Mouse (Mus musculus) stomach, embryonic 16.5 days (tissue): ENCODE results near the gene Nfix. TPM values are rescaled to one million over a fixed set of nuclear protein-coding genes. Genes with fewer than 3 reads are reported as not detected.
A peak's percentile ranks its signal among the peaks of the same experiment; 100 is the strongest.

Source experiments
- ATAC-seq: fragments of 200-750 bp; cut with Nextera tagmentation; 2 replicates; pipeline ENCODE4 v1.8.0; 2017; ENCODE audit warnings: moderate number of reproducible peaks, moderate TSS enrichment; ENCODE audit not compliant: insufficient read depth, low FRiP score
- H3K27ac ChIP-seq: fragments of 300-500 bp; sonication (generic); 2 replicates; pipeline ENCODE4 v1.5.1; 2014; ENCODE audit warnings: low read length
- H3K27me3 ChIP-seq: fragments of 300-500 bp; sonication (generic); 2 replicates; pipeline ENCODE4 v1.6.1; 2014; ENCODE audit warnings: low read length, control low read depth, mixed read lengths; ENCODE audit not compliant: control insufficient read depth, insufficient read depth
- H3K36me3 ChIP-seq: fragments of 300-500 bp; sonication (generic); 2 replicates; pipeline ENCODE4 v1.6.1; 2014; ENCODE audit warnings: low read length; ENCODE audit not compliant: control insufficient read depth, insufficient read depth
- H3K4me1 ChIP-seq: fragments of 300-500 bp; sonication (generic); 2 replicates; pipeline ENCODE4 v1.6.1; 2014; ENCODE audit warnings: low read length, control low read depth, mixed read lengths; ENCODE audit not compliant: control insufficient read depth, insufficient read depth
- H3K4me2 ChIP-seq: fragments of 300-500 bp; sonication (generic); 2 replicates; pipeline ENCODE4 v1.6.1; 2014; ENCODE audit warnings: low read depth, low read length, mixed read lengths
- H3K4me3 ChIP-seq: fragments of 300-500 bp; sonication (generic); replicated peaks from 2 replicates; pipeline ENCODE4 v1.5.1; 2014; ENCODE audit warnings: mild to moderate bottlenecking, low read length
- H3K9ac ChIP-seq: fragments of 300-500 bp; sonication (generic); 2 replicates; pipeline ENCODE4 v1.6.1; 2014; ENCODE audit warnings: low read length
- H3K9me3 ChIP-seq: fragments of 300-500 bp; sonication (generic); replicated peaks from 2 replicates; pipeline ENCODE4 v1.6.1; 2016; ENCODE audit warnings: low read length, control low read depth; ENCODE audit not compliant: control insufficient read depth
- WGBS: fragments of 180-500 bp; shearing (Covaris S2); extraction: QIAGEN DNeasy Blood & Tissue Kit; methylation state at CpG from one replicate; pipeline ENCODE4 v1.1.7; 2014; 5-methylcytosine and 5-hydroxymethylcytosine counted together
- polyA plus RNA-seq: library from polyadenylated mRNA; unstranded; fragments of >200 nt; fragmentation: Nextera tagmentation; extraction: Ambion mirVana; gene quantifications from 2 replicates; pipeline ENCODE4 v1.2.1, GENCODE M21; 2015

Gene Nfix
- polyA plus RNA-seq, 1 experiment from 2014 or later, result 37.8 TPM

DNA sequence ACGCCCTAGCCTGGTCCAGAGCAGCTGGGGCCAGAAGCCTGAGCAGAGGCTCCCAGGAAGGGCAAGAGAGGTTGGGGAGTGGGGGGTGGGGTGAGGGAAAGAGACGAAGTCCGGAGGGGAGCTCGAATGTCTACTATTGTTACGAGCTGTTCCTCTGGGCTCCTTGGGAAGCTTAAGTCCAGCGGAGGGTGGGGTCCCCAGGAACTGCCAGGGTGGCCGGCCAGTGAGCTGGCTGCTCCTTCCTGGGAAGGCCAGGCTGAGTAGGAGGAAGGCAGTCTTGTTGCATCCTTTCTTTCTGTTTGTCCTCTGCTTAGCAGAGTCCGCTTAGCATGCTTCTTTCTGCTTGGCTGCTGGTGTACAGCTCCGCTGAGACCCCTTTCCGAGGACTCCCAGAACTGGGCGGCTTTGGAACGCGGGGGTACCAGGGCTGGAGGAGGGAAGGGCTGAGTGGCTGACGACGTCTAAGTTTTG lies 92.0 kb downstream of the Nfix start:
- peaks cover 33% of the 10 kb centered on the region for H3K27me3 ChIP-seq
- H3K27ac ChIP-seq, result peak overlapping the region; percentile 95
- H3K4me3 ChIP-seq, result peak overlapping the region; percentile 42
- no peak for ATAC-seq
- H3K9me3 ChIP-seq, result no peaks in the 10 kb centered on the region
- H3K9ac ChIP-seq, result peak overlapping the region; percentile 66
- 34% methylated on average over 15 of the region's 15 CpGs for WGBS
- no peaks in the 10 kb centered on the region for H3K36me3 ChIP-seq
- peaks cover 68% of the 10 kb centered on the region for H3K4me1 ChIP-seq
- peak overlapping the region; percentile 55 for H3K4me2 ChIP-seq

DNA sequence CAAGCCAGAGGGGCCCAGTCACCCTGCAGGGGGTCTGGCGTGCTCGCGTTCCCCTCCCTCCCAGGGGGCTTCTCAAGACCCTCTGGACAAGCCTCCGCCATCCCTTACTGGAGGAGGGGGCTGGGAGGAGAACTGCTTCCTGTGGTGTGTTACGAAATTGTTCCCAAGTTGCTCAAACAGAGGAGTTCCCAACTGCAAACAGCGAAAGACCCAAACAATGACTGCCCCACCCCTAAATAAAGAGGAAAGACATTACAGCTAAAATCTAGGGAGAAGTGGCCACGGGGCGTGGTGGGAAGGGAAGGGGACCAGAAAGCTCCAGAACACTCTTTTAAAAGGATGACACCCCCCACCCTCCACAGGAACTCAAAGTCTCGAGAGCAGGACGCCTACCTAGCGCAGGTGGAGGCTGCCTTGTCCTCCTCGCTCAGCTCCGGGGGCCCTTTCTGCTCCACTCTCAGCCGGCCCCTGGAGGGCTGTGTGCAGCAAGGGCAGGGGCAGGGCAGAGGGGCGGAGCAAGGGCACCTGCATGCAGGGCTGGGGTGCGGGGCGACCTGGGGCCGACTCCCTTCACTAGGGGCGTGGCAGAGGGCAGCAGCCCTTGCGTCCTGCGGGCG lies 92.8 kb downstream of the Nfix start:
- H3K27me3 ChIP-seq, result peaks cover 40% of the 10 kb centered on the region
- ATAC-seq, result peak; percentile 68
- H3K36me3 ChIP-seq, result no peaks in the 10 kb centered on the region
- no peaks in the 10 kb centered on the region for H3K9me3 ChIP-seq
- peak overlapping the region; percentile 55 for H3K4me2 ChIP-seq
- H3K4me3 ChIP-seq, result peak overlapping the region; percentile 42
- peaks cover 65% of the 10 kb centered on the region for H3K4me1 ChIP-seq
- H3K9ac ChIP-seq, result peak overlapping the region; percentile 66
- peak overlapping the region; percentile 95 for H3K27ac ChIP-seq
- 36% methylated on average over 22 of the region's 22 CpGs for WGBS

DNA sequence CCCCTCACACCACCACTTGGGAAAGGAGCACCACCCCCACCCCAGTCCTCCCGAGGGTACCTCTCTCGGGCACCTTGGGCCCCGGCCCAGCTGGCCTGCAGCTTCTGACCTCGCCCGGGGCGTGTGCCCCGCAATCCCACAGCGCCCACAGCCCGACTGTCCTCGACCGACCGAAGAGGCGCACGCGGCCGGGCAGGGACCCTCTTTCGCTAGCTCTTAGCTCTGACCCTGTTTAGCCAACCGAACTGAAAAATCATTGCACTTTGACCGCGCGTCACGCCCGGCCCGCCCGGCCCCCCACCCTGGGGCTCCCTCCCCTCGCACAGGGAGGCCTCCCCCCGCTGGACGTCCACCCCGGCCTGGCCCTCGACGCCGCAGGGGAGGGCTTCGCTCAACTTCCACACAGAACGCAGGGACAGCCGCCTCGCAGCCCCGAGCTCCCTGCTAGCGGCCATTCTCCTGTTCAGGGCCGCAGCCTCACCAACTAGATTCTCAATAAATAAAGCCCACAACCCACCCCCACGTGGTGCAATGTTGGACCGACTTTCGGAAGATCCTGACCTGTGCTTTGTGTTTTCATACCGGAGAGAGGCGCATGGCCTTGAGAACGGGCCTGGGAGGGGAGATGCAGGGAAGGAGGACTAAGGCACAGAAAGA lies 93.4 kb downstream of the Nfix start:
- peak overlapping the region; percentile 42 for H3K4me3 ChIP-seq
- H3K4me1 ChIP-seq, result peaks cover 61% of the 10 kb centered on the region
- peaks cover 40% of the 10 kb centered on the region for H3K27me3 ChIP-seq
- no peaks in the 10 kb centered on the region for H3K9me3 ChIP-seq
- no peaks in the 10 kb centered on the region for H3K36me3 ChIP-seq
- peak overlapping the region; percentile 66 for H3K9ac ChIP-seq
- peak overlapping the region; percentile 95 for H3K27ac ChIP-seq
- WGBS, result 29% methylated on average over 45 of the region's 45 CpGs
- peak overlapping the region; percentile 55 for H3K4me2 ChIP-seq
- peak; percentile 11; the same call in 1 of the 2 replicates for ATAC-seq

DNA sequence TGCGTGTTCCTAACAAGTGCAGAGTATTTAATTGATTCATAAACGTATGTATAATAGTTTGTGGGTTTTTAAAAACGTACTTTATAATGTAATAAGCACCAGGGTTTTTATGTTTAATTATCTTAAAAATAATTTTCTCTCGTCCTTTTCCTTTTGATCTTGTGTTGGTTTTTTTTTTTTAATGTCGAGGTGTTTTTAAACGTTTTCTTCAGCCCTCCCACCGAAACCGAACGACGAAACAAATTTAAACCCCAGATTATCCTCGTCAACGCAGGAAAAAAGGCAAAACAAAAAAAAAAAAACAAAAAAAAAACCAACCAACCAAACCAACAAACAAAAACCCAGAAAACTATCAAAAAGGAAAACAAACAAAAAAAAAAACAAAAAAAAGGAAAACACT lies 94.2 kb downstream of the Nfix start:
- no peak for ATAC-seq
- Histone ChIP-seq H3K27me3 (peaks cover 40% of the 10 kb centered on the region), H3K4me2 (peak overlapping the region; percentile 55), H3K4me3 (peak overlapping the region; percentile 42), H3K27ac (peak overlapping the region; percentile 95; the same call in 1 of the 2 replicates), H3K9ac (peak overlapping the region; percentile 68), H3K36me3 (no peaks in the 10 kb centered on the region), H3K9me3 (no peaks in the 10 kb centered on the region), H3K4me1 (peaks cover 59% of the 10 kb centered on the region)
- 31% methylated on average over 12 of the region's 12 CpGs for WGBS

DNA sequence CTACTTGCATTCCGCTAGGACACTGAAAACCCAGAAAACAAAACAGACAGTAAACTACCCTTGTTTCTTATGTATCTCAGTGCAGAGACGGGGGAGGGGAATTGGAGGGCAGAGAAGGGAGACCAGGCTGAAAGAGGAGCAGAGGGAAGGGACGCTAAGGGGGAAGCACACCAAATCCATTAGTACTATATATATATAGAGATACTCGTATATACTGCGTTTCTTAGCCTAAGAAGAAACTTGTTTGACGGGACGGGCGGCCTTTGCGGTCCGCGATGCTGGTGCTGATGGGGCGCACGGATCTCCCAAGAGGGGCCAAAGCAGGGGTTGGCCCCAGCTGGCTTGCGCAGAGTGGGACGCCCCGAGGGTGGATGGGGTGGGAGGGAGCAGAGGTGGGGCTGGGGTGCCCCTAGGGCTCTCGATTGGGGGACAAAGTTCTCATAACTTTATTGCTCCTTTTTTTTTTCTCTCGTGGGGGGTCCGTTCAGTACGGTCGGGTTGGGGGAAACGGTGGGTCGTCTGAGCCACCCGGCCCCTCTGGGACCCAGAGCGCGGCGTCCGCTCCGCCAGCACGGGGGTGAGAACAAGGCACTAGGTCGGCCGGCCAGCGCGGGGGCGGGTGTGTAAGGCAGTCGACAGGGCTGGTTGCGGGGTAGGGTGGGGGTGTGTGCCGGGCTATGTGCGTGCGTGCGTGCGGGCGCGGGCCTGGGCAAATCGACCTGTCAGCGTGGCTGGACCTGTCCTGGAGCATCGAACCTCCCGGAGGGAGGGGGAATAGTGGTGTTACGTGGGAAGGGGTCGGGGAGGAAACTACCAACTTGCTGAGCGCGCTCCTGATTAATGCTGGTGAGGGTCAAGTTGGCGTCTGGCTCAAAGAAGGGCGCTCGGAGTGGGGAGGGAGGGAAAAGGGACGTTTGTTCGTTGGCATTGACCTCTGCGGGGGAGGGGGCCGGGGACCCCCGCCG lies 95.0 kb downstream of the Nfix start:
- 17% methylated on average over 55 of the region's 61 CpGs for WGBS
- H3K4me3 ChIP-seq, result peak overlapping the region; percentile 39
- H3K4me2 ChIP-seq, result peak overlapping the region; percentile 55
- no peak for ATAC-seq
- peaks cover 40% of the 10 kb centered on the region for H3K27me3 ChIP-seq
- H3K27ac ChIP-seq, result peak overlapping the region; percentile 9; the same call in 1 of the 2 replicates
- H3K9ac ChIP-seq, result peak overlapping the region; percentile 68
- no peaks in the 10 kb centered on the region for H3K9me3 ChIP-seq
- H3K36me3 ChIP-seq, result no peaks in the 10 kb centered on the region
- H3K4me1 ChIP-seq, result peaks cover 59% of the 10 kb centered on the region

DNA sequence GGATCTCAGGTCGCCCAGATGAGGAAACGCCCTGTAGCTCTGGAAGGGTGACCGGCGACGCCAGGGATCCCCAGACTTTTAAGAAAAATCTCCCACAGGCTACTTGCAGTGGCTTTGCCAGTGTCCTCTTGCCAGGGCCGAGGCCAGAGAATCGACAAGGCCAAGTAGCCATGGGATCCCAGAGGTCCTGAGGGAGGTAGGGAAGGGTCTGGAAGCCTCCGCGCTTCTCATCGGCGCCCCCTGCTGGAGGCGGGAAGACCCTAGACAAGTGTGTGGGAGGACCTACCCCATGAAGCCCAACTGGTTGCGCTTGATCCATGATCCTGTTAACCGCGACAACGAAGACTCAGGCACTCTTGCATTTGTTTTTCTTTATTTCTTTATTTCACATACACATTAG lies 95.8 kb downstream of the Nfix start:
- WGBS, result 16% methylated on average over 16 of the region's 16 CpGs
- peaks cover 55% of the 10 kb centered on the region for H3K4me1 ChIP-seq
- no peak for ATAC-seq
- no peaks in the 10 kb centered on the region for H3K9me3 ChIP-seq
- peak overlapping the region; percentile 39 for H3K4me3 ChIP-seq
- H3K9ac ChIP-seq, result peak overlapping the region; percentile 55; the same call in 1 of the 2 replicates
- peaks cover 40% of the 10 kb centered on the region for H3K27me3 ChIP-seq
- H3K27ac ChIP-seq, result peak overlapping the region; percentile 37
- H3K4me2 ChIP-seq, result peak overlapping the region; percentile 55
- H3K36me3 ChIP-seq, result no peaks in the 10 kb centered on the region

DNA sequence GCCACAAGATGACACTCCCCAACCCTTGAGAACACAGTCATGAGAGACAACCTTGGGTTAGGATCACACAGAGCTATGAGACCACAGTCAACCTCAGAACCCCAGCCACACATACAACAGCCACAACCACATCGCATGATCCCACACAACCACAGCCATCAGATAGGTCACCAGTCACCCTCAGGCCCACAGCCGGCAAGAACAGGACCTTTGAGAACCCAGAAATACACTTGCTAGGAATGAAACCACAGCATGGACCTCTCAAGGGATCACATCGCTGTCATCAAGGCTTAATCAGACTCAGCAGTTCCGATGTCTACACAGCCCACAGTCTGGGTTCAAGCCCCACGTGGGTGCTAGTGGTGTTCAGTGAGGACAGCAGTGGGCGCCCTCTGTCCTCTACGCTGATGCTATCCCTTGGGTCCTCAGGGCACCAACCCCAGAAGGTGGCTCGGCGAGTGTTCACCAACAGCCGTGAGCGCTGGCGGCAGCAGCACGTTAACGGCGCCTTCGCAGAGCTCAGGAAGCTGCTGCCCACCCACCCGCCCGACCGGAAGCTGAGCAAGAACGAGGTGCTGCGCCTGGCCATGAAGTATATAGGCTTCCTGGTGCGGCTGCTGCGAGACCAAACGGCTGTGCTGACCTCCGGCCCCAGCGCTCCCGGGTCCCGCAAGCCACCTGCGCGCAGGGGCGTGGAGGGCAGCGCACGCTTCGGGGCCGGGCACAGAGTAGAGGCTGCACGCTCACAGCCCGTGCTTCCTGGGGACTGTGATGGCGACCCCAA lies 96.5 kb downstream of the Nfix start:
- Histone ChIP-seq H3K27me3 (peaks cover 40% of the 10 kb centered on the region), H3K27ac (peak overlapping the region; percentile 37), H3K9ac (peak overlapping the region; percentile 55)

DNA sequence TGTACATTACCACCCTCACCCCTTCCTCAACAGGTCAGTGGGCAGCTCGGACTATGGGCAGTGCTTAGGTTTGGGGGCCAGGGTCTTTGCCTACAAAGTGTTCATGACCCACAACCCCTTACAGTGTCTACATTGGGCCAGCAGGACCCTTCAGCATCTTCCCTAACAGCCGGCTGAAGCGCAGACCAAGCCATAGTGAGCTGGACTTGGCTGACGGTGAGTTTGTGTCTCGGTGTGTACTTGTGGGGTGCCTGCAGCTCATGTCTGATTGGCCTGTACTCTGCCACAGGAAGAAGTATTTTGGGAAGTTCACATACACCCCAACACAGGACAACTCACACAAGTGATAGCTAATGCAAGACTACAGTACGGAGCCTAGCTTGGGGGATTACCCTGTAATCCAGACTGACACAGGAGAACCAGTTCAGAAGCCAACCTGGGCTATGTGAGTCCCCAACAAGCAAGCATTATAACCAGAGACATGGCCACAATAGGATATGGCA lies 97.1 kb downstream of the Nfix start:
- peak overlapping the region; percentile 39 for H3K4me3 ChIP-seq
- H3K4me1 ChIP-seq, result peaks cover 43% of the 10 kb centered on the region
- WGBS, result 84% methylated on average over 6 of the region's 6 CpGs
- no peak overlapping the region; the same call in 1 of the 2 replicates for H3K27ac ChIP-seq
- peaks cover under 1% of the 10 kb centered on the region; the same call in 1 of the 2 replicates for H3K36me3 ChIP-seq
- H3K9me3 ChIP-seq, result no peaks in the 10 kb centered on the region
- no peak for ATAC-seq
- H3K9ac ChIP-seq, result peak overlapping the region; percentile 52; the same call in 1 of the 2 replicates
- peak overlapping the region; percentile 38 for H3K4me2 ChIP-seq
- H3K27me3 ChIP-seq, result peaks cover 36% of the 10 kb centered on the region

More for the DNA sequence above, 96.5 kb downstream of the Nfix start:
- WGBS, result 29% methylated on average over 38 of the region's 38 CpGs
- H3K4me1 ChIP-seq, result peaks cover 48% of the 10 kb centered on the region
- H3K36me3 ChIP-seq, result no peaks in the 10 kb centered on the region
- ATAC-seq, result no peak
- no peaks in the 10 kb centered on the region for H3K9me3 ChIP-seq
- H3K4me2 ChIP-seq, result peak overlapping the region; percentile 55
- H3K4me3 ChIP-seq, result peak overlapping the region; percentile 39
